Mouse (Mus musculus) inflammation-experienced regulatory T-cells, adult 16 weeks (primary cell): ENCODE results near the gene Fam206a. TPM values are rescaled to one million over a fixed set of nuclear protein-coding genes. Genes with fewer than 3 reads are reported as not detected.

Source experiments
- polyA plus RNA-seq: library from polyadenylated mRNA; unstranded; fragments of 100-300 nt; shearing (Covaris generic); gene quantifications from one replicate; pipeline ENCODE4 v1.2.1, GENCODE M21; 2017

Fam206a gene
- 24.6 TPM for polyA plus RNA-seq

GRCm38 (mm10) chr4:56801907-56802668 lies at the start of gene Fam206a, which contains the start of gene Elp1:
TSS of gene Fam206a (plus strand) at chr4:56802345.
TSS of gene Elp1 (minus strand) at chr4:56802331.

Other genes with a start within 250 kb of the Fam206a start
- gene Gm26657, start 62.3 kb upstream of the Fam206a start, polyA plus RNA-seq: not detected
- gene Actl7b, start 60.9 kb upstream of the Fam206a start, polyA plus RNA-seq: not detected
- gene Actl7a, start 58.9 kb upstream of the Fam206a start, polyA plus RNA-seq: not detected
- gene Elp1, start within 50 bp of the Fam206a start, polyA plus RNA-seq: 45.6 TPM
- gene Ctnnal1, start 62.8 kb downstream of the Fam206a start, polyA plus RNA-seq: 1.7 TPM
- 2.3 TPM for gene Tmem245, start 145.1 kb downstream of the Fam206a start, polyA plus RNA-seq
- gene Frrs1l, start 188.0 kb downstream of the Fam206a start, polyA plus RNA-seq: not detected